Mouse (Mus musculus) effector memory CD4-positive, alpha-beta T cell, adult 5 months (primary cell): ENCODE results near the gene Gm3880. TPM values are rescaled to one million over a fixed set of nuclear protein-coding genes. Genes with fewer than 3 reads are reported as not detected.

Experiments
- polyA plus RNA-seq: library from polyadenylated mRNA; unstranded; fragments of 100-300 nt; shearing (Covaris generic); gene quantifications from one replicate; pipeline ENCODE4 v1.2.1, GENCODE M21; 2017

Gene Gm3880
- not detected for polyA plus RNA-seq

GRCm38 (mm10) chrX:102686872-102687271, at the start of gene Gm3880:
Gene Gm3880, minus strand, starts transcription at chrX:102686972.

DNA sequence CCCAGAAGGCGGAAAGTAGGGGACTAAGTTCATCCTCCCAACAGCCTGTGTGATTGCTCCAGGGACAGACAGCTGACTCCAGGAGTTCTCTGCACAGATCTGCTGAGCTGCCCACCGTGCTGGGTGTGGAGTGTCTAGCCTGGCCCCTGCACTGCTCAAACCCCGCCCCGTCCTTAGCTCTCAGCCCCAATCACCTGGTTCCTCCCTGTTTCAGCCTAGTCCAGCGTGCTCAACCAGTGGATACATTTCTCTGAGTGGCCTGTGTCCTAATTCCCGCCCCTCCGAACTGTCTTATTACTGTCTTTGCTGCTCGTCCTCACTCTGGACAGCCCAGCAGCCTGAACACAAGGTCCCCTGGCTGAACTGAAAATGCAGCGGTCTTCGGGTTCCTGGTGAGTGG, 20.8 kb upstream of the Gm3880 start, which contains the start of the genes Gm9112 and Dmrtc1b:
Gene Gm9112, minus strand, starts transcription at position 101 of the 400 bp plus-strand sequence.
Gene Dmrtc1b, plus strand, starts transcription at position 331 of the 400 bp plus-strand sequence.

DNA sequence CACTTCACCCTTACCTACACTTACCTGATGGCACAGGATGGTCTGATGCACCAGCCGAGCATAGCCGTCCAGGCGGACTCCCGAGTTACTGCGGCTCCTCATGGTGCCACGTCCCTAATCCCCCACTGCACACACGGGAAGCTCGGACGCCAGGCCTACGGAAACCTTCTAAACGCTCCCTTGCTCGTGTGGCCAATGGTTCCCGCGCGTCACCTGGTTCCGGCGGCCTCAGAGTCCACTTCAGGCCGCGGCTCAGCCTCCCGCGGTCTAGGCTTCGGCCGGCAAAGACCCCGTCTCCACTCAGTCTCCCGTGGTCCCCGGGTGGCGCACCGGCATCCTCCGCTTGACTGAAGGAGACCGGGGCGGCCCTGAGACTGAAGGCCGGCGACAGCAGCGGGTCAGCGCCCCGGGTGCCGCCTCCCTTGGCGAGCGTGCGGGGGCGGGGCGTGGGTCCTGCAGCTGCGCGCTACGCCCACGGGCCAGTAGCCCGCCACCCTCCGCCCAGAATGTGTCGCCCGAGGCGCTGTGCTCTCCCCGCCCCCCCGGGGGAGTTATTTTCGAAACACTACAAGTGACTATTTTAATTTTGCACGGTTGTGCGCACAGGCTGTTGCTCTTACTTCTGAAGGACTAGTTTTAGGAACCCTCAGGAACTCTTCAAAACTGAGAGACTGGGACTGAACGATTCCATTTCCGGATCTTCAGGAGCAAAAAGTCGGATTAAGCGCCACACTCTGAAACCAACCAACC, 42.8 kb downstream of the Gm3880 start, which contains the start of gene Phka1:
Gene Phka1, minus strand, starts transcription at position 424 of the 750 bp plus-strand sequence.

Other genes with a start within 250 kb of the Gm3880 start
- gene Hdac8, start 181.6 kb downstream of the Gm3880 start, polyA plus RNA-seq, result 14.2 TPM
- not detected for gene Phka1, start 42.7 kb downstream of the Gm3880 start, polyA plus RNA-seq
- not detected for gene Gm9112, start 20.7 kb upstream of the Gm3880 start, polyA plus RNA-seq
- gene Dmrtc1b, start 20.9 kb upstream of the Gm3880 start, polyA plus RNA-seq, result not detected
- not detected for gene Dmrtc1c1, start 116.0 kb upstream of the Gm3880 start, polyA plus RNA-seq
- not detected for gene Dmrtc1c2, start 167.6 kb upstream of the Gm3880 start, polyA plus RNA-seq
- gene 1700031F05Rik, start 181.0 kb upstream of the Gm3880 start, polyA plus RNA-seq, result not detected
- gene Dmrtc1a, start 221.7 kb upstream of the Gm3880 start, polyA plus RNA-seq, result not detected
- gene 1700011M02Rik, start 221.9 kb upstream of the Gm3880 start, polyA plus RNA-seq, result not detected
- not detected for gene 1700018G05Rik, start 241.4 kb upstream of the Gm3880 start, polyA plus RNA-seq